Mouse (Mus musculus): Measurements from ENCODE around the gene Iqgap1.

- TF ChIP-seq POLR2A (IDR thresholded peaks at IDR 0.05; ENCODE audit: borderline replicate concordance, low read depth, low read length), result no peak
- peak; percentile 87 for TF ChIP-seq CTCF (IDR thresholded peaks at IDR 0.05; ENCODE audit: low read depth, low read length)
Measured at GRCm38 (mm10) chr7:80729662-80730061, 96.1 kb downstream of the Iqgap1 start.
